Mouse (Mus musculus): ENCODE measurements around the gene Lctl.

GRCm38 (mm10) chr9:64086543-64086942 is 30.4 kb upstream of the Lctl start:
- TF ChIP-seq CTCF (IDR thresholded peaks at IDR 0.05), result no peak
- no peak for TF ChIP-seq EP300 (IDR thresholded peaks at IDR 0.05)
